Mouse (Mus musculus) bone marrow, adult 2 months (tissue): ENCODE measurements around the gene Morn3. TPM values are rescaled to one million over a fixed set of nuclear protein-coding genes. Genes with fewer than 3 reads are reported as not detected.

ENCODE experiments used
- H3K27ac ChIP-seq: fragments of 200-500 bp; 2 replicates; pipeline ENCODE4 v1.5.1; 2012; ENCODE audit warnings: low read depth, mild to moderate bottlenecking, control low read depth, inconsistent platforms, low read length; ENCODE audit not compliant: control insufficient read depth, poor library complexity, insufficient read depth
- H3K4me1 ChIP-seq: fragments of 200-500 bp; 2 replicates; pipeline ENCODE4 v1.6.1; 2011; ENCODE audit warnings: low read length; ENCODE audit not compliant: control insufficient read depth, insufficient read depth
- H3K4me3 ChIP-seq: fragments of 200-500 bp; replicated peaks from 2 replicates; pipeline ENCODE3; 2011; ENCODE audit warnings: mild to moderate bottlenecking, low read depth, low read length, control low read depth; ENCODE audit not compliant: control insufficient read depth
- CTCF ChIP-seq: fragments of 200-500 bp; IDR thresholded peaks from 2 replicates; pipeline ENCODE4 v1.5.1; 2011; ENCODE audit warnings: low read length, control low read depth; ENCODE audit not compliant: control insufficient read depth, insufficient read depth
- POLR2A ChIP-seq: fragments of 200-500 bp; IDR thresholded peaks from 2 replicates; pipeline ENCODE4 v1.6.1; 2011; ENCODE audit warnings: low read depth, mild to moderate bottlenecking, control low read depth, low read length, borderline replicate concordance; ENCODE audit not compliant: control insufficient read depth
- WGBS: fragments of 180-500 bp; shearing (Covaris S2); methylation state at CpG from one replicate; pipeline ENCODE4 v1.1.7; 2018; 5-methylcytosine and 5-hydroxymethylcytosine counted together
- polyA plus RNA-seq: library from polyadenylated mRNA; stranded (reverse); fragments of >200 nt; gene quantifications from 2 replicates; pipeline ENCODE4 v1.2.4, GENCODE M21; 2011; ENCODE audit warnings: low replicate concordance; ENCODE audit not compliant: missing spikeins, insufficient read depth, insufficient read length

The Morn3 gene
- polyA plus RNA-seq, 1 experiment: 5.3 TPM

DNA sequence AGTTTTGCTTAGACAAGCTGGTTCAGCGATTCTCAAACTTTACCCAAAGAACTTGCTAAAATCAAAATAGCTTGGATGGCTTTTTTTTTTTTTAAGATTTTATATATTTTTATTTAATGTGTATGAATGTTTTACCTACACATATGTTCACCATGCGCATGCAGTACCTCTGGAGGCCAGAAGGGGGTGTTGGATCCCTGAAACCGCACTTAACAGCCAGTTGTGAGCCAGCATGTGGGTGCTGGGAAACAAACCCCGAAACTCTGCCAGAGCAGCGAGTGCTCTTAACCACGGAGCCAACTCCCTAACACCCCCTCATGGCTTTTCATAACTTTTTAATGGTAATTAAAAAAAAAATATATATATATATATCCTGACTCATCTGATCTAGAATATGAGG, 36.0 kb downstream of the Morn3 start:
- Histone ChIP-seq H3K4me3 (no peak overlapping the region), H3K27ac (no peak overlapping the region), H3K4me1 (peaks cover 2% of the 10 kb centered on the region)
- TF ChIP-seq POLR2A: no peak
- TF ChIP-seq CTCF: peak; percentile 33; the same call in 1 of the 2 replicates
- 87% methylated on average over 6 of the region's 6 CpGs for whole genome bisulfite sequencing

DNA sequence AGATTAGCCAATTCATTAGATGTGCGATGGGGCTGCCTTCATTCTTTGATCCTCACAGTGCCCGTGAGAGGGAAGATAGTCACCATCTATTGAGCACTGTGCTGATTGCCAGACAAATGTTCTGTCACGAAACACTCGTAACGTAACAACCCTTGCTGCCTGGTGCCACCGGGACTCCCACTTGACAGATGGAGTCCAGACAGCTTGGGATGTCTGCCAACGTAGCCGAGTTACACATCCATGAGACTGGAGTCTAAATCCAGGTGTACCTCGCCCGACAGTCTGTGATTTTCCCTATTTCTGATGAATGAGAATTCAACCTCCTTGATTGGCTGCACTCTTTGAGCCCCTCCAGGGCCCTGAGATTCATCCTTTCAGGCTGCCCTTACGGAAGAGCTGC, 36.9 kb downstream of the Morn3 start:
- TF ChIP-seq CTCF (no peak), POLR2A (no peak)
- Histone ChIP-seq H3K27ac (no peak overlapping the region), H3K4me1 (peaks cover 2% of the 10 kb centered on the region), H3K4me3 (no peak overlapping the region)
- WGBS: 89% methylated on average over 11 of the region's 11 CpGs

DNA sequence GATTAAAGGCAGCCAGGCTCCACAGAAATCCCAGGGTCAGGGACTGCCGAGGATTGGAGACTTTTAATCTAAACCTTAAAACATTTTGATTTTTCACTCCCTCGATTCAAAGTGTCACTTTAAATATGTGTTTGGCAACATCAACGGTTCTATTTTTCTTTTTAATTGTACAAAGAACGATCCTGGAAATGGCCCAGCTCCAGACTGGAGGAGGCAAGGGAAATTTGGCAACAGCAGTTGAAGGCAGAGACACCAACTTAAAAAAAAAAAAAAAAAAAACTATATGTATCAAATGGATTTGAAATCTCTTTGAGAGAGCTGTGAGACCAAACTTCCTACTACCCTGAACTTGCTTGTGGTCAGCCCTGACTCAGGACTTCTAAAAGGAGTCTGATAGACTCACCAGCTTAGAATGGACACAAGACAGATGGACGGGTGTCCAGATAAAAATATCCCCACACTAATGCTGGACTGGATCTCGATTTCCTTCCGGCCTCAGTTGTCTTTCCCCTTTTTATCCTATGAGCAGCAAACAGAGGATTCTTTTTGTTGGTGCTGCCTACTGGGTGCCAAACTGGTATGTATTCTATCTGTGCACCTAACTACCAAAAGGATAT, 37.8 kb downstream of the Morn3 start:
- Histone ChIP-seq H3K4me3 (no peak overlapping the region), H3K4me1 (no peaks in the 10 kb centered on the region), H3K27ac (no peak overlapping the region)
- TF ChIP-seq CTCF: no peak
- 69% methylated on average over 7 of the region's 7 CpGs for WGBS

DNA sequence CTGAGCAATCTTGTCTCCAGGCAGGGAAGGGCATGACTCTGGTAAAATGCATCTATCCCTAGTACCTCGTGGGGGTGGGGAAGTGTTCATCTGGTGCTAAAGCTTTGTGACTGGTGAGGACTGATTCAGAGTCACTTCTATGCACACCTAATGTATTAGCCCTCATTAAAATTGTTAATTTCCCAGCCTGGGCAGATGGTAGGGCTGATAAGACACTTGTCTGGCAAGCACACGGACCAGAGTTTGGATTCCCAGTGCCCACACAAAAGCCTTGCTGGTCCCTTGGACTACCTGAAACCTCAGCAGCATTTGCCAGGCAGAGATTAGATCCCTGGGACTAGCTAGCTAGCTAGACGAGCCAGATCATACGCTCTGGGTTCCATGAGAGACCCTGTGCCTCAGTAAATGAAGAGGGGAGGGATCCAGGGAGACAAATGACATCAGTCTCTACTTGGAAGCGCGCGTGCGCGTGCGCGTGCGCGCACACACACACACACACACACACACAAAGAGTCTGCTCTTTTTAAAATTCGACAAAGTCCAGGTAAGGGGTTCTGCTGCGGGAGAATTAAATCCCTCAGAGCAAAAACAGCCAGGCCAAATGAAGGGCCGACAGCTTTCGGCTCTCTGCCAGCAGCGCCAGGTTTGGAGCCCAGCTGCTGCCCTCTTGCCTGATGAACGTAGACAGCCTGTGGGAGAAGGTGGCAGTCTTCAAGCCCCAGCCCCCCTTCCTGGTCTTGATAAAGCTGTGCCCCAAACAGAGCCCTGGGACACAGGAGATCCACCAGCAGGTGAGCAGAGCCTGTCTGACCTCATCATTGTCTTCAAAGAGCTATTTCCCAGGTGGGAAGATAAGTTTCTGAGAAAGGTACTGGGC, 40.9 kb downstream of the Morn3 start:
- no peak overlapping the region for H3K27ac ChIP-seq
- 75% methylated on average over 19 of the region's 19 CpGs for WGBS
- TF ChIP-seq POLR2A (no peak), CTCF (no peak)
- no peaks in the 10 kb centered on the region for H3K4me1 ChIP-seq
- no peak overlapping the region for H3K4me3 ChIP-seq

GRCm38 (mm10) chr5:123000901-123001300, 45.9 kb downstream of the Morn3 start:
- Histone ChIP-seq H3K4me1 (peaks cover 2% of the 10 kb centered on the region; the same call in 1 of the 2 replicates), H3K27ac (no peak overlapping the region), H3K4me3 (no peak overlapping the region)
- no peak for TF ChIP-seq POLR2A
- TF ChIP-seq CTCF: no peak
- WGBS: 30% methylated on average over 1 of the region's 1 CpGs

GRCm38 (mm10) chr5:122997205-122998204, 49.3 kb downstream of the Morn3 start:
- WGBS: 35% methylated on average over 18 of the region's 18 CpGs
- TF ChIP-seq POLR2A (no peak), CTCF (no peak)
- H3K4me3 ChIP-seq: no peak overlapping the region
- no peak overlapping the region for H3K27ac ChIP-seq
- H3K4me1 ChIP-seq: peaks cover 2% of the 10 kb centered on the region; the same call in 1 of the 2 replicates

- Histone ChIP-seq H3K4me1 (peaks cover 2% of the 10 kb centered on the region; the same call in 1 of the 2 replicates), H3K4me3 (no peak overlapping the region), H3K27ac (no peak overlapping the region)
- TF ChIP-seq POLR2A (no peak), CTCF (no peak)
- WGBS: 12% methylated on average over 1 of the region's 1 CpGs
Observed at GRCm38 (mm10) chr5:122994910-122995309, 51.9 kb downstream of the Morn3 start.

GRCm38 (mm10) chr5:122994303-122994846, 52.4 kb downstream of the Morn3 start:
- H3K4me3 ChIP-seq: no peak overlapping the region
- TF ChIP-seq CTCF (no peak), POLR2A (no peak)
- peaks cover 2% of the 10 kb centered on the region; the same call in 1 of the 2 replicates for H3K4me1 ChIP-seq
- H3K27ac ChIP-seq: no peak overlapping the region
- 14% methylated on average over 5 of the region's 5 CpGs for WGBS
